Mouse (Mus musculus): ENCODE results near the gene Sdhb. TPM values are rescaled to one million over a fixed set of nuclear protein-coding genes. Genes with fewer than 3 reads are reported as not detected.

Sdhb gene
- polyA plus RNA-seq, 1 experiment from 2014 or later, result 456 TPM

GRCm38 (mm10) chr4:141010118-141010517, 49.1 kb downstream of the Sdhb start, which contains the start of gene Mfap2:
Mfap2 (plus strand) TSS chr4:141010418.
- Histone ChIP-seq H3K27me3 (ENCODE audit: control insufficient read depth, insufficient read depth, low read length) (no peaks in the 10 kb centered on the region), H3K9me3 (ENCODE audit: control insufficient read depth, low read length) (no peaks in the 10 kb centered on the region), H3K9ac (replicated peaks; ENCODE audit: low read length) (peak within 1 kb of the TSS; percentile 88), H3K4me2 (ENCODE audit: low read length) (peak within 1 kb of the TSS; percentile 69), H3K4me3 (replicated peaks; ENCODE audit: low read depth, low read length) (peak within 1 kb of the TSS; percentile 79), H3K4me1 (ENCODE audit: control insufficient read depth, insufficient read depth, low read length) (peaks cover 19% of the 10 kb centered on the region), H3K36me3 (ENCODE audit: control insufficient read depth, insufficient read depth, low read length) (peaks cover 53% of the 10 kb centered on the region), H3K27ac (replicated peaks; ENCODE audit: low read depth, low read length) (peak within 1 kb of the TSS; percentile 83)
- no peak for DNase-seq
- 16% methylated on average over 7 of the region's 7 CpGs for WGBS
- no peak for ATAC-seq (ENCODE audit: low FRiP score, low TSS enrichment)

GRCm38 (mm10) chr4:141010526-141010925, 49.5 kb downstream of the Sdhb start:
- Histone ChIP-seq H3K4me3 (replicated peaks; ENCODE audit: low read depth, low read length) (peak overlapping the region; percentile 79), H3K36me3 (ENCODE audit: control insufficient read depth, insufficient read depth, low read length) (peaks cover 53% of the 10 kb centered on the region), H3K4me1 (ENCODE audit: control insufficient read depth, insufficient read depth, low read length) (peaks cover 19% of the 10 kb centered on the region), H3K27ac (replicated peaks; ENCODE audit: low read depth, low read length) (peak overlapping the region; percentile 83), H3K4me2 (ENCODE audit: low read length) (peak overlapping the region; percentile 69), H3K9ac (replicated peaks; ENCODE audit: low read length) (peak overlapping the region; percentile 88), H3K9me3 (ENCODE audit: control insufficient read depth, low read length) (no peaks in the 10 kb centered on the region), H3K27me3 (ENCODE audit: control insufficient read depth, insufficient read depth, low read length) (no peaks in the 10 kb centered on the region)
- peak; percentile 88 for DNase-seq
- ATAC-seq (ENCODE audit: low FRiP score, low TSS enrichment), result peak; percentile 84
- 0% methylated on average over 26 of the region's 26 CpGs for WGBS

GRCm38 (mm10) chr4:141010941-141011429, 50.0 kb downstream of the Sdhb start:
- Histone ChIP-seq H3K36me3 (ENCODE audit: control insufficient read depth, insufficient read depth, low read length) (peaks cover 53% of the 10 kb centered on the region), H3K27ac (replicated peaks; ENCODE audit: low read depth, low read length) (peak overlapping the region; percentile 83), H3K27me3 (ENCODE audit: control insufficient read depth, insufficient read depth, low read length) (no peaks in the 10 kb centered on the region), H3K4me1 (ENCODE audit: control insufficient read depth, insufficient read depth, low read length) (peaks cover 19% of the 10 kb centered on the region), H3K4me3 (replicated peaks; ENCODE audit: low read depth, low read length) (peak overlapping the region; percentile 79), H3K4me2 (ENCODE audit: low read length) (peak overlapping the region; percentile 69), H3K9me3 (ENCODE audit: control insufficient read depth, low read length) (no peaks in the 10 kb centered on the region), H3K9ac (replicated peaks; ENCODE audit: low read length) (peak overlapping the region; percentile 88)
- WGBS, result under 1% methylated on average over 17 of the region's 17 CpGs
- DNase-seq (peak; percentile 77), ATAC-seq (ENCODE audit: low FRiP score, low TSS enrichment) (peak; percentile 44; the same call in 1 of the 2 replicates)

- peaks cover 19% of the 10 kb centered on the region for H3K4me1 ChIP-seq (ENCODE audit: control insufficient read depth, insufficient read depth, low read length)
- H3K36me3 ChIP-seq (ENCODE audit: control insufficient read depth, insufficient read depth, low read length), result peaks cover 53% of the 10 kb centered on the region
- WGBS, result 36% methylated on average over 14 of the region's 14 CpGs
- peak overlapping the region; percentile 69 for H3K4me2 ChIP-seq (ENCODE audit: low read length)
- DNase-seq (peak; percentile 60), ATAC-seq (ENCODE audit: low FRiP score, low TSS enrichment) (peak; percentile 14; the same call in 1 of the 2 replicates)
- peak overlapping the region; percentile 79 for H3K4me3 ChIP-seq (replicated peaks; ENCODE audit: low read depth, low read length)
- H3K9me3 ChIP-seq (ENCODE audit: control insufficient read depth, low read length), result no peaks in the 10 kb centered on the region
- H3K27me3 ChIP-seq (ENCODE audit: control insufficient read depth, insufficient read depth, low read length), result no peaks in the 10 kb centered on the region
- peak overlapping the region; percentile 83 for H3K27ac ChIP-seq (replicated peaks; ENCODE audit: low read depth, low read length)
- H3K9ac ChIP-seq (replicated peaks; ENCODE audit: low read length), result peak overlapping the region; percentile 88
Observed at GRCm38 (mm10) chr4:141011556-141012328, 50.7 kb downstream of the Sdhb start.

- DNase-seq (no peak), ATAC-seq (ENCODE audit: low FRiP score, low TSS enrichment) (no peak)
- Histone ChIP-seq H3K4me3 (replicated peaks; ENCODE audit: low read depth, low read length) (0 out of 2 replicates have a peak overlapping the region, but pooled peaks have one; percentile 79), H3K9ac (replicated peaks; ENCODE audit: low read length) (no peak overlapping the region; the same call in 1 of the 2 replicates), H3K27me3 (ENCODE audit: control insufficient read depth, insufficient read depth, low read length) (no peaks in the 10 kb centered on the region), H3K27ac (replicated peaks; ENCODE audit: low read depth, low read length) (peak overlapping the region; percentile 83), H3K9me3 (ENCODE audit: control insufficient read depth, low read length) (no peaks in the 10 kb centered on the region), H3K36me3 (ENCODE audit: control insufficient read depth, insufficient read depth, low read length) (peaks cover 55% of the 10 kb centered on the region), H3K4me2 (ENCODE audit: low read length) (peak overlapping the region; percentile 69), H3K4me1 (ENCODE audit: control insufficient read depth, insufficient read depth, low read length) (peaks cover 19% of the 10 kb centered on the region)
- 73% methylated on average over 10 of the region's 10 CpGs for WGBS
Observed at GRCm38 (mm10) chr4:141012558-141012957, 51.6 kb downstream of the Sdhb start.

- no peak overlapping the region for H3K4me3 ChIP-seq (replicated peaks; ENCODE audit: low read depth, low read length)
- no peaks in the 10 kb centered on the region for H3K9me3 ChIP-seq (ENCODE audit: control insufficient read depth, low read length)
- peaks cover 19% of the 10 kb centered on the region for H3K4me1 ChIP-seq (ENCODE audit: control insufficient read depth, insufficient read depth, low read length)
- DNase-seq, result no peak
- H3K27me3 ChIP-seq (ENCODE audit: control insufficient read depth, insufficient read depth, low read length), result no peaks in the 10 kb centered on the region
- peaks cover 60% of the 10 kb centered on the region for H3K36me3 ChIP-seq (ENCODE audit: control insufficient read depth, insufficient read depth, low read length)
- ATAC-seq (ENCODE audit: low FRiP score, low TSS enrichment), result no peak
- no peak overlapping the region for H3K27ac ChIP-seq (replicated peaks; ENCODE audit: low read depth, low read length)
- WGBS, result 71% methylated on average over 8 of the region's 8 CpGs
- no peak overlapping the region for H3K9ac ChIP-seq (replicated peaks; ENCODE audit: low read length)
- H3K4me2 ChIP-seq (ENCODE audit: low read length), result no peak overlapping the region
Observed at GRCm38 (mm10) chr4:141014114-141014513, 53.1 kb downstream of the Sdhb start.

- Histone ChIP-seq H3K9me3 (ENCODE audit: control insufficient read depth, low read length) (no peaks in the 10 kb centered on the region), H3K27me3 (ENCODE audit: control insufficient read depth, insufficient read depth, low read length) (no peaks in the 10 kb centered on the region), H3K9ac (replicated peaks; ENCODE audit: low read length) (no peak overlapping the region), H3K4me1 (ENCODE audit: control insufficient read depth, insufficient read depth, low read length) (peaks cover 19% of the 10 kb centered on the region), H3K27ac (replicated peaks; ENCODE audit: low read depth, low read length) (no peak overlapping the region), H3K36me3 (ENCODE audit: control insufficient read depth, insufficient read depth, low read length) (peaks cover 62% of the 10 kb centered on the region), H3K4me3 (replicated peaks; ENCODE audit: low read depth, low read length) (no peak overlapping the region), H3K4me2 (ENCODE audit: low read length) (no peak overlapping the region)
- 91% methylated on average over 11 of the region's 11 CpGs for WGBS
- ATAC-seq (ENCODE audit: low FRiP score, low TSS enrichment) (no peak), DNase-seq (no peak)
Observed at GRCm38 (mm10) chr4:141014856-141015255, 53.9 kb downstream of the Sdhb start.

GRCm38 (mm10) chr4:141015356-141015755, 54.4 kb downstream of the Sdhb start:
- Histone ChIP-seq H3K9me3 (ENCODE audit: control insufficient read depth, low read length) (no peaks in the 10 kb centered on the region), H3K4me1 (ENCODE audit: control insufficient read depth, insufficient read depth, low read length) (peaks cover 21% of the 10 kb centered on the region), H3K27me3 (ENCODE audit: control insufficient read depth, insufficient read depth, low read length) (no peaks in the 10 kb centered on the region), H3K4me3 (replicated peaks; ENCODE audit: low read depth, low read length) (no peak overlapping the region), H3K36me3 (ENCODE audit: control insufficient read depth, insufficient read depth, low read length) (peaks cover 62% of the 10 kb centered on the region), H3K4me2 (ENCODE audit: low read length) (no peak overlapping the region), H3K27ac (replicated peaks; ENCODE audit: low read depth, low read length) (no peak overlapping the region), H3K9ac (replicated peaks; ENCODE audit: low read length) (no peak overlapping the region)
- WGBS, result 80% methylated on average over 7 of the region's 7 CpGs
- no peak for DNase-seq
- ATAC-seq (ENCODE audit: low FRiP score, low TSS enrichment), result no peak

Measured in midbrain, embryonic 14.5 days (tissue).